Mouse (Mus musculus): ENCODE measurements around the gene Gpr55. TPM values are rescaled to one million over a fixed set of nuclear protein-coding genes. Genes with fewer than 3 reads are reported as not detected.

Gpr55 gene
- polyA plus RNA-seq, 1 experiment from 2014 or later = 0.10 TPM

DNA sequence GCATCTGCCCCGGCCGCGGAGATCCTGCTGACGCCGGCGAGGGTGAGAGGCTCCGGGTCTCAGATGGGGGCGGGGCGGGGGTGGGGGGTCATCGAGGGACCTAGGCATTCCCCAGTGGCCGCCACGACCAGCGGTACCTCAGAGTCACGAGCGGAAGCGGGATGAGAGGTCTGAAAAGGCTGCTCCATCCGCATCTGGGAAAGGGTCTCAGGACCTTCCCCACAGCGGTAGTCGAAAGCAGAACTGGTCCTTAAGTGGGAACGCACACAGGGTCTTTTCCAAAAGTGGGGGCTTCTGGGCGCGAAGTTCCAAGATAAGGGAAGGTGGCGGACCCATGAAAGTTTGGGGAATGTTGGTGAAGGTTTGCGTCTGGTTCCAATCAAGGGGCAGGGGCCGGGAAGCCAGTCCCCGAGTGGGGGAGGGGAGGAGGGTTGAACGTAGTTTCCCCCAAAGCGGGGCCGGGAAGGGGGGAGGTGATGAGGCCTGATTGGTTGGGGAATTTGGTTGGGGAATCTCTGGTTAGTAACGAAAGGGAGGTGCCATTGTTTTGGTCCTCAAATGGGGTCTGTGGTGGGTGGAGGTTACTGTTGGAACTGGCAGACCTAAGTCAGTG, 66.0 kb downstream of the Gpr55 start:
- H3K27ac ChIP-seq = peak overlapping the region; percentile 93
- peak overlapping the region; percentile 84 for H3K4me3 ChIP-seq
- 0% methylated on average over 30 of the region's 30 CpGs for WGBS
- H3K9me3 ChIP-seq = peaks cover 3% of the 10 kb centered on the region; the same call in 1 of the 2 replicates
- no peaks in the 10 kb centered on the region for H3K36me3 ChIP-seq
- no peaks in the 10 kb centered on the region for H3K27me3 ChIP-seq
- ATAC-seq (ENCODE audit: low FRiP score, low read depth) = peak; percentile 58
- peaks cover 50% of the 10 kb centered on the region for H3K4me1 ChIP-seq
- H3K4me2 ChIP-seq (replicated peaks) = peak overlapping the region; percentile 79
- peak overlapping the region; percentile 85 for H3K9ac ChIP-seq

DNA sequence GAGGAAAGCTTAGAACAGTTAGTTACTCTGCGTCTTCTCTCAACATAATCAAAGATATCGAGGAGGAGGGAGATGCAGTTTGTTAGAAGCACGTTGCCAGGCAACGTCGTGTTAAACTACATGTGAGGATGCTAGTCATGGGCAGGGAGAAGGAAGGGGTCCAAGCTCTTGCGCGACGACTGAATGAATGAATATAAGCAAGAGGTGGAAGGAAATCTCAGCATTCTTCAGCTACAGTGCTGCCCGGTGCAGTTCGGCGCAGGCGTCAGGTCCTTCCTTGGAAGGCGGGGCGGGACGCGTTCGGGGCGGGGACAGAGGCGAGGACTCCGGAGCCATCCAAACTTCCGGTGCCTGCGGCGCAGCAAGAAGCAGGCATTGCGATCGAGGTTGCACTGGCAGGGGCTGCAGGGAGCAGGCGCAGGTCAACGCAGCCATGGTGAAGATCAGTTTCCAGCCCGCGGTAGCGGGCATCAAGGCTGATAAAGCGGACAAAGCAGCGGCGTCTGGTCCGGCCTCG, 66.5 kb downstream of the Gpr55 start, which contains the start of gene Itm2c:
Gene Itm2c (plus strand): TSS at position 51 of the 517 bp plus-strand sequence.
- H3K27ac ChIP-seq = peak within 1 kb of the TSS; percentile 93
- H3K36me3 ChIP-seq = no peaks in the 10 kb centered on the region
- peak; percentile 88 for ATAC-seq (ENCODE audit: low FRiP score, low read depth)
- WGBS = 1% methylated on average over 35 of the region's 35 CpGs
- peaks cover 3% of the 10 kb centered on the region; the same call in 1 of the 2 replicates for H3K9me3 ChIP-seq
- peak within 1 kb of the TSS; percentile 85 for H3K9ac ChIP-seq
- H3K4me3 ChIP-seq = peak within 1 kb of the TSS; percentile 84
- H3K4me2 ChIP-seq (replicated peaks) = peak within 1 kb of the TSS; percentile 79
- H3K4me1 ChIP-seq = peaks cover 44% of the 10 kb centered on the region
- no peaks in the 10 kb centered on the region for H3K27me3 ChIP-seq

Other genes starting within 250 kb of the Gpr55 start
- 1.0 and 1.4 TPM in 2 replicates for gene A630001G21Rik, start 182.4 kb downstream of the Gpr55 start, polyA plus RNA-seq (2015; fragmentation: Nextera tagmentation; extraction: Ambion mirVana)
- 28.1 and 28.5 TPM in 2 replicates for gene Cab39, start 167.6 kb downstream of the Gpr55 start, polyA plus RNA-seq (2015; fragmentation: Nextera tagmentation; extraction: Ambion mirVana)
- 289 and 290 TPM in 2 replicates for gene Itm2c, start 66.7 kb downstream of the Gpr55 start, polyA plus RNA-seq (2015; fragmentation: Nextera tagmentation; extraction: Ambion mirVana)
- 0.56 and 0.77 TPM in 2 replicates for gene 4933407L21Rik, start 32.5 kb downstream of the Gpr55 start, polyA plus RNA-seq (2015; fragmentation: Nextera tagmentation; extraction: Ambion mirVana)
- gene Spata3, start 55.8 kb upstream of the Gpr55 start, polyA plus RNA-seq (2015; fragmentation: Nextera tagmentation; extraction: Ambion mirVana) = not detected in 2 replicates
- gene 2810459M11Rik, start 84.9 kb upstream of the Gpr55 start, polyA plus RNA-seq (2015; fragmentation: Nextera tagmentation; extraction: Ambion mirVana) = 0.31 and 0.61 TPM in 2 replicates
- 179 TPM in 2 replicates for gene Psmd1, start 103.4 kb upstream of the Gpr55 start, polyA plus RNA-seq (2015; fragmentation: Nextera tagmentation; extraction: Ambion mirVana)
- 0.55 and 1.0 TPM in 2 replicates for gene Htr2b, start 151.0 kb upstream of the Gpr55 start, polyA plus RNA-seq (2015; fragmentation: Nextera tagmentation; extraction: Ambion mirVana)
- gene Gm21972, start 172.6 kb upstream of the Gpr55 start, polyA plus RNA-seq (2015; fragmentation: Nextera tagmentation; extraction: Ambion mirVana) = 0.28 TPM in 1 of 2 replicates, not detected in the other
- 28.3 and 30.4 TPM in 2 replicates for gene Armc9, start 193.8 kb upstream of the Gpr55 start, polyA plus RNA-seq (2015; fragmentation: Nextera tagmentation; extraction: Ambion mirVana)